Mouse (Mus musculus): ENCODE measurements around the gene Slc2a13.

GRCm38 (mm10) chr15:91304296-91304852, 268.7 kb downstream of the Slc2a13 start:
- TF ChIP-seq POLR2A (IDR thresholded peaks at IDR 0.05; ENCODE audit: control insufficient read depth, low read depth, low read length) (no peak), CTCF (IDR thresholded peaks at IDR 0.05; ENCODE audit: control insufficient read depth, insufficient read depth, insufficient replicate concordance, low read depth, low read length) (no peak)

Measured in testis, adult 2 months (tissue).